Mouse (Mus musculus) bone marrow, adult 2 months (tissue): ENCODE results near the gene Pcsk4.

ENCODE experiments used
- CTCF ChIP-seq: fragments of 200-500 bp; IDR thresholded peaks from 2 replicates; pipeline ENCODE4 v1.5.1; 2011; ENCODE audit warnings: low read length, control low read depth; ENCODE audit not compliant: control insufficient read depth, insufficient read depth
- POLR2A ChIP-seq: fragments of 200-500 bp; IDR thresholded peaks from 2 replicates; pipeline ENCODE4 v1.6.1; 2011; ENCODE audit warnings: low read depth, mild to moderate bottlenecking, control low read depth, low read length, borderline replicate concordance; ENCODE audit not compliant: control insufficient read depth

GRCm38 (mm10) chr10:80321670-80322581 is 7.4 kb downstream of the Pcsk4 start:
- TF ChIP-seq CTCF, result no peak
- TF ChIP-seq POLR2A, result no peak
